Mouse (Mus musculus) adrenal gland, adult 18-20 months (tissue): ENCODE results near the gene Zic1. TPM values are rescaled to one million over a fixed set of nuclear protein-coding genes. Genes with fewer than 3 reads are reported as not detected.

Source experiments
- DNase-seq, 2 experiments: peaks; one replicate each; pipeline ENCODE4 v3.0.0; 2021 to 2022; ENCODE audit warnings: low spot score in 2 of 2
- total RNA-seq, 2 experiments: library from RNA; stranded (reverse); gene quantifications; 1 replicate in 1 of 2; 2 replicates in 1 of 2; pipeline ENCODE4 v1.2.3; 2021

Zic1 gene
- total RNA-seq, 2 experiments from 2014 or later, result not detected

DNA sequence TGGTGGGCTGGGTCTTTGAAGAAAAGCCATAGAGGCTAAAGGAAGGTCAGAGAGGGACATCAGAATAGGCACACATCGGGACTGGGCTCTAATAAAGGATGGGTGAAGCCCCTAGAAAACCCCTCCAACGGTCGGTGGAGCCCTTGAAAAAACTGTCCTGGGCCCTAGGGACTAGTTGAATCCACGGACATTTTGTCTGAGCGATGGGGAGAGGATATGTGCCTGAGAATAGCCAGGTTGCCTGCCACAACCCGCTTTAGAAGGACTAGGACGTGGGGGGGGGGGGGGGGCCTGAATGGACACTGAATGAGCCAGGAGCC is 10.4 kb downstream of the Zic1 start:
- DNase-seq, result no peak

DNA sequence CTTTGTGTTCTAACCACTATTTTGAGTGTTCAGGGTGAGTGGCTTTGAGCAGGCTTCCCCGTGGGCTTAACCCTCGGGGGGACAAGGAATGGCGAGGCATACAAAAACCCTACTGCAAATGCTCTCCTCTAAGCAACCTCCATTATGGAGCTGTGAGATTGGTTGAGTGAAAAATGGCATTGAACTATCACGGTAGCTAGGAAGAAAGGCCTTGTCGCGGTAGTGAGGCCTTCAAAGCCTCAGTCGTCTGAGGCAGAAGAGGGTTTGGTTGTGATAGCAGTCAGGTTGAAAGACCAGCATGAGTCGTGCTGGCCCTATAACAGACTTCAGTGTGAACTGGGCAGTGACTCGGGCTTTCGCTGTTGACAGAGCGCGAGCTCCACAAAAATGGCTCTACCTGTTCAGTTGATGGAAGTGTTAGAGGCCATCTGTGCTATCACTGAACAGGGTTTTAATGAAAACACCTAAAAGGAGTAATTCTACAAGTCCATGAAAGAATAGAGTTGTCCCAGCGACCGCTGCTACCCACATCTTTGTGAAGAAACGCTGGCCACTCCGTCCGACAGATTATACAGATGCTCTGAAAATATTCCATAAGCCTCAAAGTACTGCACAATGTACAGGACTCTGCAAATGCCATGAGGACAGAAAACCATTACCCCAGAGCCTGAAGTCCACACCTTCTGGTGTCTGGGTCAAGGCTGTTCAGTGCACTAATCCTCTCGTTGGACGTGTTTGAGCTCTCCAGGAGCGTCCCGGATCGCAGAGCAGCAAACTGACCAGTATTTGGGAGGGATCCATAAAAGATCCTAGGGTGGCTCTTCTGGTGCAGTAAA is 11.0 kb downstream of the Zic1 start:
- DNase-seq, result no peak

DNA sequence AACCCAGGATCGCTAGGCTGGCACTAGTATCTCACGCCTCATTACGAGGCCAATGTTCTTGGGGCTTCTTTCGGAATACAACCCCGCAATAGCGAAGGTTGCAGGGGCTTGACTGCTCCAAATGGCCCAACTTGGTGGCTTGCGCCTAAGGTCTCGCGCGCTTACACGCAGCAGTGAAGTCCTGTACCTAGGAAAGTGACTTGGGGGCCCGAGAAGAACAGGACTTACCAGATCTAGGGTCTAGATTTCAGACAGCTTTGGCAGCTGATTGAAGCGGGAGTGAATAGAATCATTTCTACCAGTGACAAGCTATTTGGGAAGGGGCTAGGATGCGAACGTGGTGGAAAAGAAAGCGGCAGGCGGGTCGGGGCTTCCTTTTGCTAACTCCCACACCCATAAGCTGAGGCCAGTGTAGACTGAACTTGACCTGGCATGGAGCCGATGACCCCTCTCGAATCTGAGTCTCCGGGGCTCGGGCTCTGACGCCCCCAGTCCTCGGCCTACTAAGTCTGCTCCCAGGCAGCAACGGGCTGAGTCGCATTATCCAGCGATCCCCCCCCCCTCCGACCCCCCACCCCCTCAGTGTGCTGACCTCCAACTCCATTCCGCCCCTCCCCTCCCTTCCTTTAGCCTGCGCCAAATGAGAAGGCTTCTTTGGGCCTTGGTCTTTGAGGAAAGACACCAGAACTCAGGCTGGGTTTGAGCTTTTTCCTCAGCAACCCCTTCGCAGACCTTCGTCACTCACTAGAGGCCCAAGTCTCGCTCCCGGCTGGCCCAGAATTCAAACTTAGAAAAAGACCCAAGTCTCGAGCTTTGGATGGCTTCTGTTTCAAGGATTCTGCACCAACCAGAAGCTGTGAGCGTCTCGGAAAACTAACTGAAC is 11.8 kb downstream of the Zic1 start:
- no peak for DNase-seq

DNA sequence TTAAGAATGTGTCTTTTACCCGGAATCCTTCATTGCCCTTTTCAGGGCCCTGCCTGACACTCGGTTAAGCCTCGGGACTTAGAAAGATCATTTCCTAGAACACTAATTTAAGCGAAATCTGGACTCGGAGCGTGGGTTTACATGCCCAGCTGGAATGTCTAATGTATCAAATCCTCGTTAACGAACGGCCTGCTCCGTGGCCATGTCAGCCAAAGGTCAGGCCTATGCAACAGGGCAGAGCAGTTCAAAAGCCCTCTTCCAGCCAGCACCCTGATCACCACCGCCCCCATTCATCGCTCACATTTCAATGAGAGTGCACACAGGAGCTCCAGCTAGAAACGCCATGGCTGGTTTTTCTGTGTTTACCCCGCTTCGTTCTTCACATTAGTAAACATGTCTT is 12.8 kb downstream of the Zic1 start:
- no peak for DNase-seq

DNA sequence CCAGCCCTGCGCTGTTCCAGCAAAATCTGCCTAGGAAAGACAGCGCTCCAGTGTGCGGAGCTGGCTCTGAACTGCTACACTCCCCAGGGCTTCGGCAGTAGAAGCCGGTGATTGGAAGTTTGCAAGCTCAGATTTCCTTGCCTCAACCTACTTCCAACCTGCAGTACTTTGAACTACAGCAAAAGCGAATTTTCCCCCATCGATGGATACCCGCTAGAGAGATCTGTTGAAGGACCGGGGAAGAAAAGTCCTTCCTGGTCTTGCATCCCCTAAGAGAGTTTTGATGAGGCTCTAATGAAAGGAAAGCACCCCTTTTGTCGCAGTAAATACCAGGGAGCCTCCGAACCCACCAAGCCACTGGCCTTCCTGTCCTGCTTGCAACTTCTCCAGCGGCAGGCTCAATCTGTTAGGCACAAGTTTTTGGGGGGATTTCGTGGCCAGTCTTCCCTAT is 13.6 kb downstream of the Zic1 start:
- no peak for DNase-seq

DNA sequence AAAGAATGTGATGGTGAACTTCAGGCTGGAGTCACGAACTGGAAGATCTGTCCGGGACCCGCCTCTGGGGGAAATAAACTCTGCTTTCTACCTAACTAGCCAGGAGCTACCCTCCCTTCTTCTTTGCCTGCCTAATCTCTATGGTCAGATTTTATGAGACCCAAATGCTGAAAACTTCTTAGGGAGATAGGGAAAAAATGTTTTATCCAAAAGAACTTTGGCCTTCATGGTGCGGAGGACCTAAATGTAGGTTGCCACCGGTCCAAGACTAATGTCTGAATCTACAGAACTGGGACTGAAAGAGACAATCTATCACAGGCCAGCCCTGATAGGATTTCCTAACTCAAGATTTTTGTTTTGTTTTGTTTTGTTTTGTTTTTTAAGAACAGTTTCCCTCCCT is 14.2 kb downstream of the Zic1 start:
- no peak for DNase-seq

DNA sequence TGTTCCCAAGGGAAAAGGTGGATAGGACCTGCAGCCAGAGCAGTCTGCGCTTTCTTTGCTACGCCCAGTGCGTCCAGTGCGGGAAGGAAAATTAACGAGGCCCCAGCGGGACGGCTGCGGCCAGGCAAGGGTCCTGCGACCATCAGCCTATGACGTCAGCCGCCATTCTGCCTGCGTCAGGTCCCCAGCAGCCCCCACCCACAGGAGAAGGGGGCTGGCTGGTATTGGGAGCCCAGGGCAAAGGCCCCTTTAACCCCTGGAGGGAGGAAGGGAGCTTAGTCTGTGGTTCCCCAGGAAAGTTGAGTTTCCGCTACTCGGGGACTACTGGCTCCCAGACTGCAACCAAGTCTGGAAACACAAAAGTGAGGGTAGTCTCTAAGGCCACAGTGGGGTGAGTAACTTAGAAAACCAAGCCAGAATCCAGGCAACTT is 14.7 kb downstream of the Zic1 start:
- DNase-seq, result no peak

DNA sequence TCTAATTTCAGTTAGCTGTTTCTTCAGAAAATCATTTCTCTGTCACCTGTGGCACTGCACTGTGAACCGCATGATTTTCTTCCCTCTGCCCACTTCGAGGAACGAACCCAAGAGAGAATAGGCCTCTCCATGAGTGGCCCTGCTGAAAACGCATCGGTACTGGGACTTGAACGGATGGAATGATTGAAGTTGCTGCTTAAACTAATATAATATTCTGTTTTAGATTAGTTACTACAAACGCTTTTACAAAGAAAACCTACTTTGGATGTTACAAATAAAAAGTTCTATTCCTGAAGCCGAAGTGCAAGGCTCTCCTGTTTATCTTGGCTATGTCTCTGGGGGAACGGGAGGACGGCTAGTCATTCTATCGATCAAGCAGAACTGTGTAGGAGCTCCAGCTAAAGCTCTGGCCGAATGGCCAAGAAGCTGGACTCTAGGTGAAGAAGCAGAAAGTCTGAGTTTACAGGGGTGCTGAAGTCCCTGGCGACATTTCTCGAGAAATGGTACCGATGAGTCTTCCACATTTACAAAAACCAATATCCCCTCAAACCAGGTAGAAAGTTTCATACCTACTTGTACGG is 15.3 kb downstream of the Zic1 start:
- no peak for DNase-seq

DNA sequence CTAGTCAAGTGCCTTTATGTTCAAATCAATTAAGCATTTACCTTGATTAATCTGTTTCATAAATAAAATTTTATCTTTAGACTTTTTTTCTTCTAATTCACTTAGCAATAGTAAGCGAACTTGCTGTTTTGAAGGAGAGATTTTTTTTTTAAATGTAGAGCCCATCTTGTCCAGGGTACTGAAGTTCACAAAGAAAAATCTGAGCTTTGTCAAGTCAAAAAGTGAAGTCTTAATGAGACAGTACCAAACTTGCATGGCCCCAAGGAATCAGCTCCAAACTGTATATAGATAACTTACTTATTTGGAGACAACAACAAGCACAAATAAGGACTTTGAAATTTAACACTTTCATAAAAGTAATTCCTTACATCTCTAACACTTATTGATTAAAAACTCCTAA is 16.9 kb downstream of the Zic1 start:
- DNase-seq, result no peak

DNA sequence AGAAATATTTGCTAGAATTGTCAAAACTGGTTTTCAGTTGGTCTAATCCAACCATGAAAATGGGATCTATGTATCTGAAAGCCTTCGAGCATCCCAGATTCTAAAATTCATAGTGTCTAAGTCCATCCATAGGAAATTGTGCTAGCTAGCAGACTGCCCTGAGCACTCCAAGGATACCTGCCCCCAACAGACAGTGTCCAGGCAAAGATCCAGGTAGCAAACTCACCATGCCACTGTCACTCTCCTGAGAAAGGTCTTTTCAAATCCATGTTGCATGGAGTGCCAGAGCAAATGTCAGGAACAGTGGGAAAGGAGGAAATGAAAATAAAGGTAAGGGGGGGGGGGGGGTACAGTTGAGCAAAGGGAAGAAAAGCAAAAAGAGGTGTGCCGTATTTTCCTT is 18.0 kb downstream of the Zic1 start:
- no peak for DNase-seq

Other genes with a start within 250 kb of the Zic1 start
- not detected for gene Zic4, start 3.4 kb downstream of the Zic1 start, total RNA-seq